Mouse (Mus musculus): Measurements from ENCODE around the gene Xrcc1.

DNA sequence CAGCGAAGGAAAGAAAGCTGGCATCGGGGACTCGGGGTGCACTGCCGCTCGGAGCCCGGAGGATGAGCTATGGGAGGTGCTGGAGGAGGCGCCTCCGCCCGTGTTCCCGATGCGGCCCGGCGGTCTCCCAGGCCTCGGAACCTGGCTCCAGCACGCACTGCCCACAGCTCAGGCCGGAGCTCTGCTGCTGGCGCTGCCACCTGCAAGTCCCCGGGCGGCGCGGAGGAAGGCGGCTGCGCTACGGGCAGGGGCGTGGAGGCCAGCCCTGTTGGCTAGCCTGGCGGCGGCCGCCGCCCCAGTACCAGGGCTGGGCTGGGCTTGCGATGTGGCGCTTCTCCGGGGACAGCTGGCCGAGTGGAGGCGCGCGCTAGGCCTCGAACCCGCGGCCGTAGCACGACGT is 12.3 kb upstream of the Xrcc1 start:
- no peak for TF ChIP-seq CTCF (IDR thresholded peaks at IDR 0.05)
- no peak for TF ChIP-seq EP300 (IDR thresholded peaks at IDR 0.05)
